Mouse (Mus musculus) E14TG2a.4 (cell line): ENCODE results near the gene Ankrd23.
"Not testable (repeated sequence)": the region's sequence is repeated elsewhere in the genome, so short reads cannot be mapped to it uniquely, and the experiment has no call there.

Experiments used
- H3K27me3 ChIP-seq: 2 replicates; pipeline ENCODE4 v1.6.1; 2014; ENCODE audit warnings: low read length, control low read depth; ENCODE audit not compliant: insufficient read depth
- H3K36me3 ChIP-seq: 2 replicates; pipeline ENCODE4 v1.6.1; 2014; ENCODE audit warnings: low read length, control low read depth; ENCODE audit not compliant: insufficient read depth
- H3K4me1 ChIP-seq: replicated peaks from 2 replicates; pipeline ENCODE4 v1.6.1; 2014; ENCODE audit warnings: low read depth, low read length, control low read depth
- H3K4me3 ChIP-seq: replicated peaks from 2 replicates; pipeline ENCODE4 v1.5.1; 2014; ENCODE audit warnings: mild to moderate bottlenecking, low read length
- H3K9me3 ChIP-seq: 2 replicates; pipeline ENCODE4 v1.6.1; 2014; ENCODE audit warnings: low read length, control low read depth
- CTCF ChIP-seq: conservative IDR thresholded peaks from 2 replicates; pipeline ENCODE4 v1.5.1; 2014; ENCODE audit warnings: low read length
- NANOG ChIP-seq: IDR thresholded peaks from 2 replicates; pipeline ENCODE4 v1.6.1; 2014; ENCODE audit warnings: borderline replicate concordance, low read length, mixed read lengths
- POU5F1 ChIP-seq: IDR thresholded peaks from 2 replicates; pipeline ENCODE4 v1.6.1; 2014; ENCODE audit warnings: low read length, borderline replicate concordance

Ankrd23 gene

DNA sequence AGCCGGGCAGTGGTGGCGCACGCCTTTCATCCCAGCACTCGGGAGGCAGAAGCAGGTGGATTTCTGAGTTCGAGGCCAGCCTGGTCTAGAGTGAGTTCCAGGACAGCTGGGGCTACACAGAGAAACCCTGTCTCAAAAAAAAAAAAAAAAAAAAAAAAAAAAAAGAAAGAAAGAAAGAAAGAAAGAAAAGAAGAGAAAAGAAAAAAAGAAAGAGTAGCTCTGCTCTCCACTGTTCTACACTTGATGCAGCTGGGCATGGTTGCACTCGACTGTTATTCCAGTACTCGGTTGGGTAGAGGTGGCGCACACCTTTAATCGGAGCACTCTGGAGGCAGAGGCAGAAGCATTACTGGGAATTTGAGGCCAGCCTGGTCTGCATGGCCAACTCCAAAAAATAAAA lies at the start of gene Ankrd23:
Gene Ankrd23 (minus strand): TSS at position 101 of the 400 bp plus-strand sequence.
- H3K27me3 ChIP-seq, H3K4me3 ChIP-seq, H3K9me3 ChIP-seq: not testable (repeated sequence)
- H3K36me3 ChIP-seq = peaks cover 35% of the 10 kb centered on the region
- peaks cover 30% of the 10 kb centered on the region for H3K4me1 ChIP-seq

- no peaks in the 10 kb centered on the region for H3K36me3 ChIP-seq
- peaks cover 19% of the 10 kb centered on the region for H3K27me3 ChIP-seq
- peaks cover 46% of the 10 kb centered on the region for H3K4me1 ChIP-seq
- no peaks in the 10 kb centered on the region for H3K9me3 ChIP-seq
- H3K4me3 ChIP-seq = no peak overlapping the region
- TF ChIP-seq NANOG = no peak
- no peak for TF ChIP-seq POU5F1
- TF ChIP-seq CTCF = no peak
Observed at GRCm38 (mm10) chr1:36586288-36586687, 49.6 kb upstream of the Ankrd23 start.

DNA sequence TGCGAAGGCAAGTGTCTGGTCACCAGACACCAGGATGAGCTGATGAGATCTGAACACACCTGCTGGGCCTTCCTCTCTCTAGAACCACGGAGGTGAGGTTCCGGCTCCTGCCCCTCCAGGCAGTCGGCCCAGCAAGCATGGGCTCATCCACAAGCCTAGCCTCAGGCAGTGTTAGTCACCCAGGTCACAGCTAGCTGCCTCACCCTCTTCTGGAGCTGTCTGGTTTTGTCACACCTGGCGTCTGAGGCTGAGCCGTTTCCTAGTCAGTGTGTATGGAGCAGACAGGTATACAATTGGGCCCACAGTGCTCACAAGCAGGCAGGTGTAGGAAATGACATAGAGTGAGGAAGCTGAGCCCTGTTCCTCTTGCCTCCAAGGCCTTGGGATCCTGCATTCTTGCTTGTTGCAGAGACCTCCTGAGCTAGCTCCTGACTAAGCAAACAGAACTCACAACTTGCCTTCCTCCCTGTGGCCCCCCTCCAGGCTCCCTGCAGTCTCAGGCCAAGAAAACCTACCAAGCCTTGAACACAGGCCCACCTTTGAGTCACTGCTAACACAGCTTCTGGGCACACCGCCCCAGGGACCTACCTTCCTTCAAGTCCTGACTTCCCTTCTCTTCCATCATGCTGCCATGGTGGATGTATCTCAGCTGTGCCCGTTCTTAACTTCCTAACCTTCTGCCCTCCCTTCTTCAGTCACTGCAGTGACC lies 46.9 kb upstream of the Ankrd23 start:
- Histone ChIP-seq H3K9me3 (no peaks in the 10 kb centered on the region), H3K4me1 (peaks cover 48% of the 10 kb centered on the region), H3K27me3 (peaks cover 19% of the 10 kb centered on the region), H3K4me3 (no peak overlapping the region), H3K36me3 (no peaks in the 10 kb centered on the region)
- TF ChIP-seq POU5F1 = no peak
- TF ChIP-seq NANOG = no peak
- TF ChIP-seq CTCF = no peak

- no peak overlapping the region for H3K4me3 ChIP-seq
- peaks cover 57% of the 10 kb centered on the region for H3K4me1 ChIP-seq
- no peaks in the 10 kb centered on the region for H3K9me3 ChIP-seq
- H3K36me3 ChIP-seq = no peaks in the 10 kb centered on the region
- TF ChIP-seq CTCF (no peak), POU5F1 (no peak), NANOG (no peak)
- H3K27me3 ChIP-seq = peaks cover 25% of the 10 kb centered on the region
Observed at GRCm38 (mm10) chr1:36582211-36582610, 45.5 kb upstream of the Ankrd23 start.

GRCm38 (mm10) chr1:36581260-36581659 lies 44.6 kb upstream of the Ankrd23 start:
- Histone ChIP-seq H3K4me3 (no peak overlapping the region; the same call in 1 of the 2 replicates), H3K4me1 (peaks cover 66% of the 10 kb centered on the region), H3K27me3 (peaks cover 25% of the 10 kb centered on the region), H3K9me3 (no peaks in the 10 kb centered on the region), H3K36me3 (no peaks in the 10 kb centered on the region)
- TF ChIP-seq CTCF (no peak), POU5F1 (no peak), NANOG (no peak)

DNA sequence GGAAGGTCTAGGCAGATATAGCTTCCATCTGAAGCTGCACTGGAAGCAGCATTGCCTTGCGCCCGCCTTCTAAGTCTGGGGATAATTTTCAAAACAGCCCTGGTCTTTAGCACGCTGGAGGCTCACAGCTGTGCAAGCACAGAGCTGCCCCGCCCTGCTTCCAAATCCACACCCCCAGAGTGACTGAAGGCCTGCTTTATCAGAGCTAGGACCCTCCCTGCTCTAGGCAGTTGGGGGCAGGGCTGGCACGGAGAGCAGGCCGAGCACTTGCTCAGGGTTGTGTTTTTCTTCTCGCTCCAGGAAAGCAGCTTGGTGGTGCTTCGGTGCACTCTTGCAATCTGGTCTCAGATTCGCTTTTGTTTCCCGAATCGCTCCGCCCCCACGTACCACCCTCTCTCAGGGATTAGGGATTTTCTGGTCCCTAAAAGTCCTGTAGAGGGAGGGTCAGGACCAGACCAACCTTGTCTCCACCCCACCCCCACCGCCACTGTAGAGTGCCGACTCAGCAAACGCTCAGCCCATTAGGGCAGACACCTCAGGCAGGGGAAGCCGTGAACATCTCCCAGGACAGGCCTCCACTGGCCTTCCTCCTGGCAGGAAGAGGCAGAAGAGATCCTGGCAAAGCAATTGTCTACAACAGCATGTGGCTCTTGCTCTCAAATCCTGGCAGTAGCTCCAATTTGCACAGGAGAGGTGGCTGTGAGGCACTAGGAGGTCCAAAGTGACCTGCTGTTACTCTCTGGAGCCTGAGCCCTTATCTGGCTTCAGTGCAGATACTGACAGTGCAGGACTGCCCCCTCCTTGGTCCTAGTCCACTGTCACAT lies 43.9 kb upstream of the Ankrd23 start:
- H3K4me3 ChIP-seq = peak overlapping the region; percentile 70
- H3K36me3 ChIP-seq = no peaks in the 10 kb centered on the region
- peaks cover 73% of the 10 kb centered on the region for H3K4me1 ChIP-seq
- no peak for TF ChIP-seq POU5F1
- no peak for TF ChIP-seq CTCF
- no peak for TF ChIP-seq NANOG
- peaks cover 25% of the 10 kb centered on the region for H3K27me3 ChIP-seq
- no peaks in the 10 kb centered on the region for H3K9me3 ChIP-seq

DNA sequence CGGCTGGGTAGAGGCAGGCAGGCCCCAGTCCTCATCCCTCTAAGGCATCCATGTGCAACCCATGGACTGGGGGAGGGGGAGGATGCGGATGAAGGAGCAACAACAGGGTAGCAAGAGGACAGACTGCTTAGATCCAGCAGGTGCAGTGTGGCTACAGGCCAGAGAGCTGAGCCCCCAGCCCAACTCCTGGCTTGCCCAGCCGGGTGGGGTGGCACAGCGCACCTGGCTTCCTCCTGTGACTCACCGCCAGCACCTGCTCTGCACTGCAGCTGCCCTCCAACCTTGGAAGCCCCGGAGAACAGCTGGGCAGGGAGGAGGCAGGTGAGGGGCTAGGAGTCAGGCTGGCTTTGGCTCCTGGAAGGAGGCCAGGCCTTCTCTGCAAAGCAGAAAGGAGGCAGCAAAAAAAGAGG lies 43.3 kb upstream of the Ankrd23 start:
- Histone ChIP-seq H3K4me1 (peaks cover 78% of the 10 kb centered on the region), H3K9me3 (no peaks in the 10 kb centered on the region), H3K4me3 (peak overlapping the region; percentile 70), H3K27me3 (peaks cover 25% of the 10 kb centered on the region), H3K36me3 (no peaks in the 10 kb centered on the region)
- TF ChIP-seq NANOG = no peak
- TF ChIP-seq POU5F1 = no peak
- TF ChIP-seq CTCF = no peak

GRCm38 (mm10) chr1:36576991-36577675 lies 40.5 kb upstream of the Ankrd23 start:
- peaks cover 86% of the 10 kb centered on the region for H3K4me1 ChIP-seq
- H3K27me3 ChIP-seq = peaks cover 12% of the 10 kb centered on the region
- H3K36me3 ChIP-seq = no peaks in the 10 kb centered on the region
- H3K4me3 ChIP-seq = 0 out of 2 replicates have a peak overlapping the region, but pooled peaks have one; percentile 11
- TF ChIP-seq CTCF (no peak), POU5F1 (no peak), NANOG (no peak)
- no peaks in the 10 kb centered on the region for H3K9me3 ChIP-seq
